Mouse (Mus musculus): ENCODE measurements around the gene Slc9b1. TPM values are rescaled to one million over a fixed set of nuclear protein-coding genes. Genes with fewer than 3 reads are reported as not detected.
A peak's percentile ranks its signal among the peaks of the same experiment; 100 is the strongest.

The Slc9b1 gene
- polyA plus RNA-seq, 1 experiment from 2014 or later: 0.15 TPM

GRCm38 (mm10) chr3:135417245-135417644 lies 69.4 kb downstream of the Slc9b1 start:
- no peak overlapping the region for H3K4me2 ChIP-seq (ENCODE audit: low read depth, severe bottlenecking)
- no peak for ATAC-seq (ENCODE audit: insufficient number of reproducible peaks, low FRiP score, low TSS enrichment, low read depth)
- peaks cover 2% of the 10 kb centered on the region; the same call in 1 of the 2 replicates for H3K36me3 ChIP-seq (ENCODE audit: control insufficient read depth, insufficient read depth, low read length)
- 86% methylated on average over 3 of the region's 3 CpGs for WGBS
- H3K4me1 ChIP-seq (ENCODE audit: control insufficient read depth, insufficient read depth, low read length): no peaks in the 10 kb centered on the region
- H3K27ac ChIP-seq (replicated peaks; ENCODE audit: low read depth, low read length): no peak overlapping the region
- no peak overlapping the region for H3K9ac ChIP-seq (ENCODE audit: low read length)
- H3K4me3 ChIP-seq (ENCODE audit: low read depth, low read length): no peak overlapping the region
- no peak for DNase-seq (ENCODE audit: low spot score)
- no peaks in the 10 kb centered on the region for H3K9me3 ChIP-seq (ENCODE audit: control insufficient read depth, low read length)
- H3K27me3 ChIP-seq (ENCODE audit: control insufficient read depth, insufficient read depth, low read length): no peaks in the 10 kb centered on the region

GRCm38 (mm10) chr3:135417799-135418198 lies 70.0 kb downstream of the Slc9b1 start:
- H3K9ac ChIP-seq (ENCODE audit: low read length): no peak overlapping the region
- H3K27me3 ChIP-seq (ENCODE audit: control insufficient read depth, insufficient read depth, low read length): no peaks in the 10 kb centered on the region
- peaks cover 2% of the 10 kb centered on the region; the same call in 1 of the 2 replicates for H3K36me3 ChIP-seq (ENCODE audit: control insufficient read depth, insufficient read depth, low read length)
- no peak overlapping the region for H3K4me3 ChIP-seq (ENCODE audit: low read depth, low read length)
- H3K27ac ChIP-seq (replicated peaks; ENCODE audit: low read depth, low read length): no peak overlapping the region
- H3K4me1 ChIP-seq (ENCODE audit: control insufficient read depth, insufficient read depth, low read length): no peaks in the 10 kb centered on the region
- H3K4me2 ChIP-seq (ENCODE audit: low read depth, severe bottlenecking): no peak overlapping the region
- no peaks in the 10 kb centered on the region for H3K9me3 ChIP-seq (ENCODE audit: control insufficient read depth, low read length)
- WGBS: 87% methylated on average over 3 of the region's 3 CpGs
- DNase-seq (ENCODE audit: low spot score) (no peak), ATAC-seq (ENCODE audit: insufficient number of reproducible peaks, low FRiP score, low TSS enrichment, low read depth) (no peak)

GRCm38 (mm10) chr3:135420542-135421309 lies 72.9 kb downstream of the Slc9b1 start:
- WGBS: 88% methylated on average over 9 of the region's 9 CpGs
- Histone ChIP-seq H3K36me3 (ENCODE audit: control insufficient read depth, insufficient read depth, low read length) (peaks cover 2% of the 10 kb centered on the region; the same call in 1 of the 2 replicates), H3K9ac (ENCODE audit: low read length) (no peak overlapping the region), H3K4me2 (ENCODE audit: low read depth, severe bottlenecking) (no peak overlapping the region), H3K27ac (replicated peaks; ENCODE audit: low read depth, low read length) (no peak overlapping the region), H3K9me3 (ENCODE audit: control insufficient read depth, low read length) (no peaks in the 10 kb centered on the region), H3K4me1 (ENCODE audit: control insufficient read depth, insufficient read depth, low read length) (peaks cover 4% of the 10 kb centered on the region; the same call in 1 of the 2 replicates), H3K4me3 (ENCODE audit: low read depth, low read length) (no peak overlapping the region), H3K27me3 (ENCODE audit: control insufficient read depth, insufficient read depth, low read length) (no peaks in the 10 kb centered on the region)
- ATAC-seq (ENCODE audit: insufficient number of reproducible peaks, low FRiP score, low TSS enrichment, low read depth) (no peak), DNase-seq (ENCODE audit: low spot score) (no peak)

- ATAC-seq (ENCODE audit: insufficient number of reproducible peaks, low FRiP score, low TSS enrichment, low read depth): no peak
Measured at GRCm38 (mm10) chr3:135421310-135421594, 73.4 kb downstream of the Slc9b1 start.

GRCm38 (mm10) chr3:135422232-135422855 lies 74.5 kb downstream of the Slc9b1 start:
- Histone ChIP-seq H3K27me3 (ENCODE audit: control insufficient read depth, insufficient read depth, low read length) (no peaks in the 10 kb centered on the region), H3K9ac (ENCODE audit: low read length) (peak overlapping the region; percentile 85), H3K4me1 (ENCODE audit: control insufficient read depth, insufficient read depth, low read length) (peaks cover 4% of the 10 kb centered on the region; the same call in 1 of the 2 replicates), H3K27ac (replicated peaks; ENCODE audit: low read depth, low read length) (peak overlapping the region; percentile 83), H3K9me3 (ENCODE audit: control insufficient read depth, low read length) (no peaks in the 10 kb centered on the region), H3K4me3 (ENCODE audit: low read depth, low read length) (peak overlapping the region; percentile 72), H3K4me2 (ENCODE audit: low read depth, severe bottlenecking) (peak overlapping the region; percentile 67), H3K36me3 (ENCODE audit: control insufficient read depth, insufficient read depth, low read length) (no peaks in the 10 kb centered on the region)
- 34% methylated on average over 8 of the region's 8 CpGs for WGBS
- ATAC-seq (ENCODE audit: insufficient number of reproducible peaks, low FRiP score, low TSS enrichment, low read depth) (no peak), DNase-seq (ENCODE audit: low spot score) (no peak)

More at GRCm38 (mm10) chr3:135421310-135421594, 73.4 kb downstream of the Slc9b1 start:
- no peak overlapping the region for H3K4me2 ChIP-seq (ENCODE audit: low read depth, severe bottlenecking)
- no peak overlapping the region for H3K9ac ChIP-seq (ENCODE audit: low read length)
- DNase-seq (ENCODE audit: low spot score): no peak
- H3K27me3 ChIP-seq (ENCODE audit: control insufficient read depth, insufficient read depth, low read length): no peaks in the 10 kb centered on the region
- H3K9me3 ChIP-seq (ENCODE audit: control insufficient read depth, low read length): no peaks in the 10 kb centered on the region
- peaks cover 4% of the 10 kb centered on the region; the same call in 1 of the 2 replicates for H3K4me1 ChIP-seq (ENCODE audit: control insufficient read depth, insufficient read depth, low read length)
- peaks cover 2% of the 10 kb centered on the region; the same call in 1 of the 2 replicates for H3K36me3 ChIP-seq (ENCODE audit: control insufficient read depth, insufficient read depth, low read length)
- no peak overlapping the region for H3K27ac ChIP-seq (replicated peaks; ENCODE audit: low read depth, low read length)
- H3K4me3 ChIP-seq (ENCODE audit: low read depth, low read length): no peak overlapping the region

GRCm38 (mm10) chr3:135422856-135423607 lies 75.2 kb downstream of the Slc9b1 start:
- Histone ChIP-seq H3K27ac (replicated peaks; ENCODE audit: low read depth, low read length) (peak overlapping the region; percentile 83), H3K36me3 (ENCODE audit: control insufficient read depth, insufficient read depth, low read length) (no peaks in the 10 kb centered on the region), H3K27me3 (ENCODE audit: control insufficient read depth, insufficient read depth, low read length) (no peaks in the 10 kb centered on the region), H3K9ac (ENCODE audit: low read length) (peak overlapping the region; percentile 85), H3K4me1 (ENCODE audit: control insufficient read depth, insufficient read depth, low read length) (peaks cover 4% of the 10 kb centered on the region; the same call in 1 of the 2 replicates), H3K9me3 (ENCODE audit: control insufficient read depth, low read length) (no peaks in the 10 kb centered on the region), H3K4me2 (ENCODE audit: low read depth, severe bottlenecking) (peak overlapping the region; percentile 67), H3K4me3 (ENCODE audit: low read depth, low read length) (peak overlapping the region; percentile 72)
- DNase-seq (ENCODE audit: low spot score) (peak; percentile 87), ATAC-seq (ENCODE audit: insufficient number of reproducible peaks, low FRiP score, low TSS enrichment, low read depth) (peak; percentile 96)
- WGBS: under 1% methylated on average over 83 of the region's 103 CpGs

- Histone ChIP-seq H3K27me3 (ENCODE audit: control insufficient read depth, insufficient read depth, low read length) (no peaks in the 10 kb centered on the region), H3K27ac (replicated peaks; ENCODE audit: low read depth, low read length) (peak within 1 kb of the TSS; percentile 83), H3K9ac (ENCODE audit: low read length) (peak within 1 kb of the TSS; percentile 85), H3K9me3 (ENCODE audit: control insufficient read depth, low read length) (no peaks in the 10 kb centered on the region), H3K4me1 (ENCODE audit: control insufficient read depth, insufficient read depth, low read length) (peaks cover 4% of the 10 kb centered on the region; the same call in 1 of the 2 replicates), H3K4me3 (ENCODE audit: low read depth, low read length) (peak within 1 kb of the TSS; percentile 72), H3K4me2 (ENCODE audit: low read depth, severe bottlenecking) (peak within 1 kb of the TSS; percentile 67), H3K36me3 (ENCODE audit: control insufficient read depth, insufficient read depth, low read length) (no peaks in the 10 kb centered on the region)
- no peak for DNase-seq (ENCODE audit: low spot score)
- ATAC-seq (ENCODE audit: insufficient number of reproducible peaks, low FRiP score, low TSS enrichment, low read depth): peak; percentile 40; the same call in 1 of the 2 replicates
- WGBS: 5% methylated on average over 8 of the region's 8 CpGs
Measured at GRCm38 (mm10) chr3:135423608-135424212, 75.9 kb downstream of the Slc9b1 start, which contains the start of gene Cisd2. Gene Cisd2 (minus strand): TSS chr3:135423925.

All from limb, embryonic 11.5 days (tissue).